Mouse (Mus musculus): ENCODE results near the gene Trip6.
"Not testable (repeated sequence)": the region's sequence is repeated elsewhere in the genome, so short reads cannot be mapped to it uniquely, and the experiment has no call there.

Trip6 gene

DNA sequence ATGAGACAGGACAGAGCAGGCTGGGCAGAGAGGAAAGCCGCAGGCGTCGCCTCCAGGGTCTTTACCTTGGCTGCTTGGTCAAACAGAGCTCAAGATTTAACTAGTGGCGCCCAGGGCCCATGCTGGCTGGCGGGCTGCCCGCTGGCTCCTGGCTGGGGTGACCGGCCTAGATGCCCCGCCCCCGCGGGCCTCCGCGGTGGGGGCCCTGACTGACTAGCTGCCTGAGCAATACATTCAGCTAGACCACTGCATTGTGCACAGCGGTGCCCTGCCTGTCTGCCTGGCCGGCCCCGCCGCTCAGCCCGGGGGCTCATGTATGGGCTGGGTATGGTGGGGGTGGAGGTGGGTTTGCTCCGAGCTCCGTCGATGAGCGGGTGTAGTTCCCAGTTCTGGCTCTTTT lies 13.0 kb downstream of the Trip6 start:
- no peak for DNase-seq (ENCODE audit: low spot score in 2 of 2)

DNA sequence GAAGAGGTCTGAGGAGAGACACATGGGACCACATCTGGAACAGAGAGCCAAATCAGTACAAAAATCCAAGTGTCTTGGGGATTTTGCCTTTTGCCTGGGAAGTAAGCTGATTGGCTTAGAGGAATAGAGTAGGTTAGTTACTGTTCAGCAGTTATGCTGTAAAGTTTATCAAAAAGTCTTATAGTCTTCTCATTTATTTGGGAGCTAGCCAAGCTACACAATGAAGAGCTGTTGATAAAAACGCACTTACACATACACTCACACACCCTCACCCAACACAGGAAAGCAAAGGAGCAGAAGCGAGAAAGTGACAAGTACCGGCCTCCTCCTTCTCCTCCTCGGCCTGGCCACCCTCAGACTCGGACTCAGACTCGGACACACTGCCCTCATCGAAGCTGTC lies 15.0 kb downstream of the Trip6 start:
- DNase-seq (ENCODE audit: low spot score in 2 of 2), result no peak

DNA sequence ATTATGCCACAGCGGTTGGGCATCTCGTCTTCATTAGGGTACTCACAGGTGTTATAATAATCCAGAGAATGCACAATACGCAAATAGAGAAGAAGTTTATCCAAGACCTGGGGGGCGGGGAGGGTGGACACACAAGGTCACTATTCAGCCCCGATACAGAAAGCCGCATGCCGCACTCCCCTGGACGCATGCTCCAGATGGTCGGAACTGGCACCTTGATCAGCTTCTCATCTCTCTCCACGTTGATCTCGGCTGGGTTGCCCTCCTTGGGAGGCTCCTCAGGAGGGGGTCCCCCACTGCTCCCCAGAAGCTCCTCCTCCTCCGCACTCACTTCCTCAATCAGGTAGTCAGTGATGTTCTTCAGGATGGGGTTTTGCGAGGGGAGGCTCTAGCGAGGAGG lies 17.1 kb downstream of the Trip6 start:
- DNase-seq (ENCODE audit: low spot score in 2 of 2), result no peak

DNA sequence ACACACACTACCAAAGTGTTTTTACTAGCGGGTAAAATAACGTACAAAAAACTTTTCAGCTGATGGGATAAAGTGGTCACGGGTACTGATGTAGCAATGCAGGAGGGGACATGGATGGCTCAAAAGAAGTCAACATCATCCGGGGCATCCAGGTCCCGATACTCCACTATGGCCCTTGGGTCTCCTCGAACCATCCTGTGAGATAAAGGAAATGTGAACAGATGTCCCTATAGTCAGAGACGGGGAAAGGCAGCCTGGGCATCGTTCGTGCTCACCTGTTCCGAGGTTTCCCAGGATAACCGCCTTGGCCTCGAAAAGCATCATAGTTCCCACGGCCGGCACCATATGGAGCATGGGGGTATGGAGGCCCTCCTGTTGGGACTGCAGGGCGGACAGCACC lies 18.5 kb downstream of the Trip6 start:
- no peak for DNase-seq (ENCODE audit: low spot score in 2 of 2)

DNA sequence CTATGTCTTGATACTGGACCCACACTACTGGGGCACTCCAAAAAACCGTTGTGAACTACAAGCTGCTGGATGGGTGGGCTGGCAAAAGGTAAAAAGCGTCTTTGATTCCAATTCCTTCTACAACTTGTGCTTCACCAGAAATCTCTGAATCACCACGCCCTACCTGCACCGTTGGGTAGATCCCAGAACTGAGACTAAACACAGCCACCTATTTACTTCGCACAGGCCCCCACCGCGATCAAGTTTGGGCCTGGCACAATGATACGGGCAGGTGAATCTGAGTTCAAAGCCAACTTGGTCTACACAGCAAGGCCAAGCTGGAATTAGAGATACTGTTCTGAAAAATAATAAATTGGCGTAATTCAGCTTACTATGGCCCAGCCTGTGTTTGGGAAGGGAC lies 18.9 kb downstream of the Trip6 start:
- no peak for DNase-seq (ENCODE audit: low spot score in 2 of 2)

DNA sequence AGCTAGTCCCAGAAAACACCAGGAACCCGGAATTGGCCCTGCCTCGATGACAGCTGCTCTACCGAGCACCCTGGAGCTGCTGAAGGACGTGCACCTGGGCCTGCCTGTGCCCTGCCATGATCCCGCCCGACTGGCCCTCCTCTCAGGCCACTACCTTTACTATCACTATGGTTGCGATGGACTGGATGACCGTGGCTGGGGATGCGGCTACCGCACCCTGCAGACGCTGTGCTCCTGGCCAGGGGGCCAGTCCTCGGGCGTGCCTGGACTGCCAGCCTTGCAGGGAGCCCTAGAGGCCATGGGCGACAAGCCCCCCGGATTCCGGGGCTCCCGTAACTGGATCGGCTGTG lies 19.5 kb downstream of the Trip6 start:
- no peak for DNase-seq (ENCODE audit: low spot score in 2 of 2)

DNA sequence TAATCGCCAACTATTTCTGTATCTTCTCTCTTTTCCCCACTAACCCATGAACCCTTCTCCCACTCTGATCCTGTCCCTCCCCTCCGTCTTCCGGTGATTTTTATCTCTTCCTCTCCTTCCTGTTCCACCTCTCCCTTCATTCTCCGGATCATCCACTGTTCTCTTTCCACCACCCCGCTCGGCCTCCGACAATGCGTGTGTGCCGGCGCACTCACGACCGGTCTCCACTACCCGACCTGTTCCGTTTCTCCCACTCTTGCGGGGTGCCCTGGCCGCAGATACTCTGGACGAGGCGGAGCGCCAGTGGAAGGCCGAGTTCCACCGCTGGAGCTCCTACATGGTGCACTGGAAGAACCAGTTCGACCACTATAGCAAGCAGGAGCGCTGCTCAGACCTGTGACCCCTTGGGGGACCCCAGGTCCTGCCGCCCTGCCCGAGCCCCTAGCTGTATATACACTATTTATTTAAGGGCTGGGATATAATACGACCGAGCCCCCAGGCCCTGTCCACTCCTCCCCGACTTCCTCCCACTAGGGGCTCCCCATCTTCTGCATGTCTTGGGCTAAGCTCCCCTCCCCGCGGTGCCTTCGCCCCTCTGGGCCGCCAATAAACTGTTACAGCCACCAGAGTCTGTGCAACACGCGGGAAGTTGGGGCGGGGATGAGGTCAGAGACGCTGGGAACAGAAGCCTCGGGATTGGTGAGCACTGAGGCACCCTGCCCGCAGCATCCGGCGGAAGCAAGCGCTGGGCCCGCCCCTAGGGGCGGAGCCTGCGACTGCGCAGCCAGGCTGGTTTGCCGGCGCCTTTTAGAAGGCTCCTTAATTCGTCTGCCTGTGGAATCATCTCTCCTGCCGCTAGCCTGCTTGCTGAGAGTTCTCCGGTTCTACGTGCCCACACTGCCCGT lies 20.1 kb downstream of the Trip6 start, which contains the start of gene Ufsp1:
Ufsp1 (plus strand) TSS at position 791 of the 905 bp plus-strand sequence.
- DNase-seq (ENCODE audit: low spot score in 2 of 2), result peak; percentile 94

DNA sequence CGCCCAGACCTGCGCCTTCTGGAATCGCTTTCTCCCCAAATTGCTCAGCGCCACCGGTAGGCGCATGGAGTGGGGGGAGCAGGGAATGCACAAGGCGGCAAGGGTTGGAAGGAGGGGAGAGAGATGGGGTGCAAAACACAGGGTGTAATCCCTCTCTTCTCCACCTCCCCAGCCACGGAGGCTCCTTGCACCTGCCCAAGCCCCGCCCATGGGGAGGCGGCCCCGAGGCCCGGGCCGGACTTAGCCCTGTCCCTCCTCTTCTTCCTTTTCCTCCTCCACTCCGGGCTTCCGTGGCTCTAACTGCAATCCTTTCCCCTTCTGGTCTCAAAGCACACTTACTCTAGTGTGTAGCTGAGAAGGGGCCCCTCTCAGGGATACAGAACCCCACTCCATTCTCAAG lies 20.9 kb downstream of the Trip6 start:
- DNase-seq (ENCODE audit: low spot score in 2 of 2), result peak in 1 of 2 experiments; percentile 53

DNA sequence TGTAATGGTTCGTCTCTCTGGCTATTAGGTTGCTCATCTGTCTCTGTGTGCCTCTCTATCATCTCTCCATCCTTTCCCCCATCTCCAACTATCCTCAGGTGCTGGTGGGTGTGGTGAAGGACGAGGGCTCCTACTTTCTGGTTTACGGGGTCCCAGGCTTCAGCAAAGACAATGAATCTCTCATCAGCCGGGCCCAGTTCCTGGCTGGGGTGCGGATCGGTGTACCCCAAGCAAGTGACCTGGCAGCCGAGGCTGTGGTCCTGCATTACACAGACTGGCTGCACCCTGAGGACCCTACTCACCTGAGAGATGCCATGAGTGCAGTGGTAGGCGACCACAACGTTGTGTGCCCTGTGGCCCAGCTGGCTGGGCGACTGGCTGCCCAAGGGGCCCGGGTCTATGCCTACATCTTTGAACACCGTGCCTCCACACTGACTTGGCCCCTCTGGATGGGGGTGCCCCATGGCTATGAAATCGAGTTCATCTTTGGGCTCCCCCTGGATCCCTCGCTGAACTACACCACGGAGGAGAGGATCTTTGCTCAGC lies 22.8 kb downstream of the Trip6 start:
- no peak for DNase-seq (ENCODE audit: low spot score in 2 of 2)

DNA sequence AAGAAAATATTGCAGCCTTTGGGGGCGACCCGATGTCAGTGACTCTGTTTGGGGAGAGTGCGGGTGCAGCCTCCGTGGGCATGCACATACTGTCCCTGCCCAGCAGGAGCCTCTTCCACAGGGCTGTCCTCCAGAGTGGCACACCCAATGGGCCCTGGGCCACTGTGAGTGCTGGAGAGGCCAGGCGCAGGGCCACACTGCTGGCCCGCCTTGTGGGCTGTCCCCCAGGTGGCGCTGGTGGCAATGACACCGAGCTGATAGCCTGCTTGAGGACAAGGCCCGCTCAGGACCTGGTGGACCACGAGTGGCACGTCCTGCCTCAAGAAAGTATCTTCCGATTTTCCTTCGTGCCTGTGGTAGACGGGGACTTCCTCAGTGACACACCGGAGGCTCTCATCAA lies 23.5 kb downstream of the Trip6 start:
- peak in 1 of 2 experiments; percentile 38 for DNase-seq (ENCODE audit: low spot score in 2 of 2)

DNA sequence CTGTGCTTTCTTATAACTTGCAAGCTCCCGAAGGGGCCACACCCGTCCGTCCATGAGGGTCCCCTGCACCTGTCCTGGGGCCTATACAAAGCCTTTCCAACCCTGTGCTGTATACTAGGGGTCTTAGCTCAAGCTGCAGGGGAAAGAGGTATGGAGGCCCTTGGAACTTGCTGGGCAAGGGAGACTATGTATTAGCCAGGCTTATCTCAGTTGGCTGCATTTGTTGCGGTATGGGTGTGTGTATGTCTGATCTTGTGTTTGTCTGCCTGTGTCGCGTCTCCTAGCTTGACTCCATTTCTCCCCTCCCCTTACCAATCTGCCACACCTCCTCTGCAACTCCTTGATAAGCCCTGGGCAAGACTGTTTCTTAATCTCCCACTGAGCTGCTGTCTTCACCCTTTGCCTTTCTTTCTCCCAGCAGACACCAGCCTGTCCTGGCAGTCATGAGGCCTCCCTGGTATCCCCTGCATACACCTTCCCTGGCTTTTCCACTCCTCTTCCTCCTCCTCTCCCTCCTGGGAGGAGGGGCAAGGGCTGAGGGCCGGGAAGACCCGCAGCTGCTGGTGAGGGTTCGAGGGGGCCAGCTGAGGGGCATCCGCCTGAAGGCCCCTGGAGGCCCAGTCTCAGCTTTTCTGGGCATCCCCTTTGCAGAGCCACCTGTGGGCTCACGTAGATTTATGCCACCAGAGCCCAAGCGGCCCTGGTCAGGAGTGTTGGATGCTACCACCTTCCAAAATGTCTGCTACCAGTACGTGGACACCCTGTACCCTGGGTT lies 24.4 kb downstream of the Trip6 start:
- no peak for DNase-seq (ENCODE audit: low spot score in 2 of 2)

DNA sequence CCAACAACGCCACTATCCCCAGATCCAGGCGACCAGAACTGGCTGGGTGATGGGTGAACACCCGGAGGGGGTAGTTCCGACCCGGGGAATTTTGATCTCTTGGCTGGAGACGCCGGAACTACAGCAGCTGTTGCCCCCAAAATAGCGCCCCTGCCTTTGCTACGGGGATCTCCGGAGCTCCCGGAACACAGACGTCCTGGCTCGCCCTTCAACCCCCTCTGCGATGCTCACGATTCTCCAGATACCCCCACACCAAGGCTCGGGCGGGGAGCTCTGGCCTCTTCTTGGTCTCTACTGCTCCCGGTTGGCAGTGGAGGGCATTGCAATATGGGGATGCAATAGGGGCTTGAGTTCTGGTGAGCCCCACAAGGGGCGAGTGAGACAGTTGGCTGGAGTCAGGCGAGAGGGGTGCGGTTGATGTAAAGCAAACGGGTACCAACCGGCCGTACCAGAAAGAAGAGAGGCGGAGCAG lies 25.2 kb downstream of the Trip6 start:
- peak; percentile 69 to 70 for DNase-seq (ENCODE audit: low spot score in 2 of 2)

DNA sequence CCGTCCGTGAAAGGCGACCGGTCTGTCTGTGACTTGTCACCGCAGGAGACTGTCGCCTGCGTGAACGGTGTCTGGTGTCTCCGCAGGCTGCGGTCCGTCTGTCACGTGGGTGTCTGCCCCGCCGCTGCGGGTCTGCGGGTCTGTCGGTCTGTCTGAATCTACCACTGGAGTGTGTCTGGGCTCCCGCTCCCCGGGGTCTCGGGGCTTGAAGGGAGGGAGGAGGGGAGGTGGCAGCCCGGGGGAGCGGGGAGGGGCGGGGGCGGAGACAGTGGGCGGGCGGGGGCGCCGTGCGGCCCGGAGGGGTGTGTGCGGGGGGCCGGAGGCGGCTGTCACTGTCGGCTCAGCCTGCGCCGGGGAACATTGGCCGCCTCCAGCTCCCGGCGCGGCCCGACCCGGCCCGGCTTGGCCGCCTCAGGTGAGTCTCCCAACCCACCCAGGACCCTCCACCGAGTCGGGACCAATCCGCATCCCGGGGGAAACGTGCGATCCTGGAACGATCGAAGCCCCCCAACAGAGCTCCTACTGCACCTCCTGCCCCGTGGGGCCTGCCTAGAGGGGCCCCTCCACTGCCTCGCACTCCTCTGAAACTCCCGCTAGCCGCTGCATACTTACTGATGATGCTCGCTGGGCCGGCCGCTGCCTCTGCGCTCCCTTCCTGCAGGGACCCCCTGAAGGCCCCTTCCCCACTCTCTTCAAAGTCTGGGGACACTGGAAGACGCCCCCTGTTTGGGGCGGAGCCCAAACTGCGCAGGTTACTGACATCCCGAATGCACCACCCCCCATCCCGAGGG lies 26.1 kb downstream of the Trip6 start:
- DNase-seq (ENCODE audit: low spot score in 2 of 2), result peak; percentile 60 to 62

DNA sequence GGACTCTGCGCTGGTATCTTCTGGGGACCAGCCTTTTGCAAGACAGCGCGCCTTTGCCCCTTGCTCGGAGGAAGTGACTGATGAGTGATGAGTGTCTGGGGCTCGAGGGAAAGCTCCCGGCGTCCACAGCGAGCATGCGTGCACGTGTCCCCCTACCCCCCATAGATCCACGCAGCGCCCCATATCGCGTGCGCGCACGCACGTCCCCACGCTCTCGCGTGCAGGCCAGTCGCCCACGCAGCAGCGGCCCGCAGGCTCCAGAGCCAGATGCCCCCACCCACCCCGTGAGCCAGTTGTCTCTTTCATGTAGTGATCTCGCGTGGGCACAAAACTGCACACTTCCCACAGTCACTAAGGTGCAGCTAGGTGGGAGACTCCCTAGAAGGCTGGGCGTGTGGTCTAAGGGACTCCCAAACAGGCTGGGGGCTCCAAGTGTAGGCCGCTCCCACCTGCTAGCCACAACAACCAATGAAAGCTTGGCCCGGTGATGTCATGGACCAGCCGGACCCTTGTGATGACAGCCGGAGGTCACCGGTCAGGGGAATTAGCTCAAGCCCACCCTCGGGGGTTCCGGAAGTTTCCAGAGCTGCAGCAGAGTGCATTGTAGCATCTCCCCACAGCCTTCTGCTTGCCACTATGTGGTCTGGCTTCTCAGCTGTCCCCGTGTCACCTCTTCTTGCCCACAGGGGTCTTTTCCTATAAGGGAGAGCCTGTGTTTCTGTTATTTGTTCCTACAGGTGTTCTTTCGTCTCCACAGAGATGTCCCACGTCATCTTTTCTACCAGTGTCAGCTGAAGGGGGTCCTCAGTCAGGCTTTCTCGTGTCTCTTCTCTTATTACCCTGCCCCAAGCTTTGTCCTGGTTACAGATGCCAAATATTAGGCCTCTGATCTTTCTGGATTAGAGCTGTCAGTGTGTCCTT lies 26.9 kb downstream of the Trip6 start, which contains the start of gene Ache:
Ache (plus strand) TSS at position 488 of the 921 bp plus-strand sequence.
- DNase-seq (ENCODE audit: low spot score in 2 of 2), result peak; percentile 61 to 70

DNA sequence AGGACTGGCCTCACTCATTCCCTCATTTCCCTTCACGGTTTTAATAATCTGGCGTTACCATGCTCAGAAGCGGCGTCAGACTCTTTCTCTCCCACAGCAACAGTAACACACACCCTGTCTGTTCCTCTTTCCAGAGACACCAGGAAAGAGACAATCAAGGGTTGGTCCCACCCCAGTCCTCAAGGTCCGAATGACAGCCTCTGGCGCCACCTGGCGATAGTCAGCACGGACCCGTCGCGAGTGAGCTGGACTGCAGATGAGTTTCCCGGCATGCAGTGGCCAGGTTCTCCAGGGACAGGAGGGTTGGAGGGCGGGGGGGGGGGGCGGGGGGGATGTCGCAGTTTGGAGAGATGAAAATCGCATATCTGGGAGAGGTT lies 27.6 kb downstream of the Trip6 start:
- peak; percentile 74 to 85 for DNase-seq (ENCODE audit: low spot score in 2 of 2)

DNA sequence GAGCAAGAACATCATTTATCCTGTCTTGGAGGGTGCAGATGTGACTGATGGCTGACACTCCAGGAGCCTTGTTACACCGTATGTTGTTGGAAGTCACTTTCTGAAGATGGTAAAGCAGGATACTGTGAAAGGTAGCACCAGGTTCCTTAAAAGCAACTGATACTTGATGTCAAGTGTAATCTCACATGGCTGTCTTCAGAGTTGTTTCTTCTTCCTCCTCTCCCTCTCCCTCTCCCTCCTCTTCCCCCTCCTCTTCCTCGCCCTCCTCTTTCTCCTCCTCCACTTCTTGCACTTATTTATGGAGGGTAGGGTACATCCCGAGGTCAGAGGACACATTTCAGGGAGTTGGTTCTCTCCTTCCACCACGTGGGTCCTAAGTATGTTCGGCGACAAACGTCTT lies 28.2 kb downstream of the Trip6 start:
- no peak for DNase-seq (ENCODE audit: low spot score in 2 of 2)

DNA sequence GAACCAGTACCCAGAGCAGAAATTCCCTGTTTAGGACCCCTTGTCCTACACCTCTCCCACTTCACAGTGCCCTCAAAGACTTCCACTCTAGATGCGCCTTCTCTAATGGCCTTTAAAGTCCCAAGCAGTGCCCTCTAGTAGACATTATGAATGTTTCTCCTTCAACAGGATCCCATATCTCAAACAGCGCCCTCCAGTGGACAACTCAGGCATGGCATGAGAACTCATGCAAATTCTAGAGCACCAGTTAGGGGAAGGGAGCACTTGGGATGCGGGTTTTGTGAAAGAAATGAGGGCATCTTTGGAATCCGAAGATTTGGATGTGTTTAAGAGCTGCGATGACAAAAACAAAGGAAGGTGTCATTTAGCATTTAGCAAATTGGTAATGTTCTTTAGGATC lies 29.2 kb downstream of the Trip6 start:
- no peak for DNase-seq (ENCODE audit: low spot score in 2 of 2)

DNA sequence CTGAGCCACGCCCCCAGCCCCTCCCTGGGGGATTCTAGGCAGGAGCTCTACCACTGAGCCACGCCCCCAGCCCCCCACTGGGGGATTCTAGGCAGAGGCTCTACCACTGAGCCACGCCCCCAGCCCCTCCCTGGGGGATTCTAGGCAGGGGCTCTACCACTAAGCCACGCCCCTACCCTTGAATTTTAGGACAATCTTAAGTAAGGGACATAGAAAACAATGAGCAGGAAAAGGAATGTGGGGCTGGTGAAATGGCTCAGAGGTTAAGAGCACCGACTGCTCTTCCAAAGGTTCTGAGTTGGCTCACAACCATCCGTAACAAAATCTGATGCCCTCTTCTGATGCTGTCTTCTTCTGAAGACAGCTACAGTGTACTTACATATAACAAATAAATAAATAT lies 29.8 kb downstream of the Trip6 start:
- DNase-seq (ENCODE audit: low spot score in 2 of 2), result not testable (repeated sequence)

DNA sequence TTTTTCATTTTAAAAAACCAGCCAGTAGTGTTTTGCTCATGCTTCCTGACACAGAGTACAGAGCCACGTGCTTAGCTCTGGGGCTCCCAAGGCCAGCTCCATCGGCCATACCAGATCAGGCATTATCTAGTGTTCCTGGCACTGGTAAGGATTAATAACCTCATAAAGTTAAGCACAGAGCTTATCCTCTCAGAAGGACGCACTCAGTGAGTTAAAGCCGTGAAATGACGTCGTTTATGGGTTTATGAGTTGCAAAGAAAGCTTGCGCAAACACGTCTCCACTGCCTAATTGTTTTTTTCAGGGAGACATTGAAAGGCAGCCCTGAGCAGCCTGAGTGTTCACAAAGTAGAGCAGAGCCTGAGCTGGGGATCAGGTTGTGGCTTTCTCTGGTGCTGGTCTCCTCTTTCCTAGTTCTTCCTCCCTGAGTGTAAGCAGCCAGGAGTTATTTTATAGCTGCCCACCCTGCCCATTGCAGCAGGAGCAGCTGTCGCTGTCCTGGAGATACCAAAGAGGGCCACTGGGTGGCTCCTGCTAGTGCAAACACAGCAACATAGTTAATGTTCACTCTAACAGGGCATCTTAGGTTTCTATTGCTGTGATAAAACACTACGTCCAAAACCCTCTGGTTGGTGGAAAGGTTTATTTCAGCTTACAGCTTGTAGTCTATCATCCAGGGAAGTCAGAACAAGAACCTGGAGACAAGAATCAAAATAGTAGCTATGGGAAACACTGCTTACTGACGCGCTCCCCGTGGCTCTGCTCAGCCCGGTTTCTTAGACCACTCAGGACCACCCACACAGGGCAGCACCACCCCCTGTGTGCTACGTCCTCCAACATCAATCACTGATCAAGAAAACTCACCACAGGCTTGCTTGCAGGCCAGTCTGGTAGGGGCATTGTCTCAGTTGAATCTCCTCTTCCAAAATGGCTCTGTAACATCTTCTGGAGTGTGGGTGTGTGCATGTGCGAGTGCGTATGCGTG lies 36.6 kb downstream of the Trip6 start:
- DNase-seq (ENCODE audit: low spot score in 2 of 2), result no peak

Data from frontal cortex, postnatal 14 days (tissue).